Mouse (Mus musculus): ENCODE data around the gene Gm11627. TPM values are rescaled to one million over a fixed set of nuclear protein-coding genes. Genes with fewer than 3 reads are reported as not detected.
"Not testable (repeated sequence)": the region's sequence is repeated elsewhere in the genome, so short reads cannot be mapped to it uniquely, and the experiment has no call there.

The Gm11627 gene
- total RNA-seq (2015) (not detected in 2 replicates), total RNA-seq (2017) (not detected in 2 replicates)

DNA sequence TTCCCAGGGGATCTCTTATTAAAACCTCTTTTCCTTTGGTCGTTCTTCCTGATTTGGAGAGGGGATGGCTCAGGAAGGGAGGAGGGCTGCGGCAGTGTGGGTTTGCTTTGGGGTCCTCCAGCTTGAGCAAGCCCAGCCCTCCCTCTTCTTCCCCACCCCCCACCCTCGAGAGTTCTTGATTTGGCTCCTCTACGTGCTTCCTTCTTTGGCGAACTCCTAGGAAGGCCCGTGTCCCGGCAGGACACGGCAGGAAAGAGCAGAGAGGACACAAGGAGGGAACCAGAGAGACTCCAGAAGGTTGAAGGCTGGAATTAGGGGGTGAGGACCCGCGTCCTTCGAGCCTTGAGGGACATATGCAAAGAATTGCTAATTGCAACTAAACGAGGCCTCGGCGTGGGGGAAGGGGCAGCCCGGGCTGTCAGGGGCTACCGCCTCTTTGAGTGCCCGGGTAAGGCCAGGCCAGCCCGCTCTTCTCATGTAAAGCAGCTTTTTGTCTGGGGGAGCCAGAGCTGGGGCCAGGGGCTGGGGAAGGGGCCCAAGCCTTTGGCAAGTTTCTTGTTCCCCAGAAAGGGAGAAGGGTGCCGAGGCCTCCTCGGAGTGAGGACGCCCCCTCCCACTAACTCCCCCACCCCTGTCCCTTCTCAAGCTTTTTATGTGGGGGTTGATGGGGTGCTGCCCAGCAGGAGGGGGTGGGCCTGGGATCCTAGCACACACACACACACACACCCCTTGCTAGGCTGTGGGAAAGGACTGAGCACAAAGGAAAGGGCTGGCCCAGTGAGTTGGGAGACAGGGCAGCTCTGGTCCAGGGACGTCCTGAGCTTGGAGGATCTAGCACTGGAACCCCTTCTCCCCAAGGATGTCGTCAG, at the start of gene Gm11627:
Gene Gm11627 (minus strand): TSS at position 297 of the 869 bp plus-strand sequence.
- ATAC-seq (ENCODE audit: poor library complexity, severe bottlenecking): no peak

GRCm38 (mm10) chr11:102628529-102628928, 49.3 kb upstream of the Gm11627 start:
- no peak for ATAC-seq (ENCODE audit: poor library complexity, severe bottlenecking)

DNA sequence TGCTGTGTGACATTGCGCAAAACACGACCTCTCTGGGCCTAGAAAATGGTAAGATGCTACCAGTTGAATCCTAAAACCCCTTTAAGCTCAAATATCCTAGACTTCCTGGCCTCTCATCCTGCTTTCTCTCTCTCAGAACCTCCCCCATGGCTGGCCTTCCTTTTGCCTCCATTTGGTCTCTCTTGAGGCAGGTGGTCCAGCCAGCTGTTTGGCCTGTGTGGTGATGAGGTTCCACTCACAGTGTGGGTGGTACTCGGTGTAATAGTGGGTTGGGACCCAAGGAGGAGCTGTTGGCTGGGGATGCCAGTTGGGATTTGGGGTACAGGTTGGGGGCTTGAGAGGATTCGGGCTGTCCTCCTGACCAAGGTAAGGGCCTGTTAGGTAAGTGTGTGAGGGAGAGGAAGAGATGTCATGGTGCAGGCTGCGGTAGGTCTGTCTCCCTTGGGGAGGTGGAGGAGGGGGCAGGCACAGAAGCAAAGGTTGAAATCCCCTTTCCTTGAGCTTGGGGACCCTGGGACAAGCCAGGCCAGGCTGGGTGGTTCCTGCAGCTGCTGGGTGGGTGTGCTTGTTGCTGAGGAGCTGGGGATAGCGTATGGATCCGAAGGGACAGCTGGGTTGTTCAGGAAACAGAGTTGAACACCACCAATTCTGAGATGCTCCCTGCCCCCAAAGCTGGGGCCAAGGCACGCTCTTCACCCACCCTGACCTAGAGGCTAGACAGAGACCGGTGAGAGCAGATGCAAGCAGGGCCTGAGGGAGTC, 48.1 kb upstream of the Gm11627 start:
- ATAC-seq (ENCODE audit: poor library complexity, severe bottlenecking): no peak

- ATAC-seq (ENCODE audit: poor library complexity, severe bottlenecking): no peak
Observed at GRCm38 (mm10) chr11:102624888-102625407, 45.7 kb upstream of the Gm11627 start.

- peak; percentile 45; the same call in 1 of the 2 replicates for ATAC-seq (ENCODE audit: poor library complexity, severe bottlenecking)
Observed at GRCm38 (mm10) chr11:102623876-102624789, 44.9 kb upstream of the Gm11627 start.

GRCm38 (mm10) chr11:102619449-102619848, 40.2 kb upstream of the Gm11627 start:
- no peak for ATAC-seq (ENCODE audit: poor library complexity, severe bottlenecking)

GRCm38 (mm10) chr11:102611317-102611705, 32.0 kb upstream of the Gm11627 start:
- no peak for ATAC-seq (ENCODE audit: poor library complexity, severe bottlenecking)

- ATAC-seq (ENCODE audit: poor library complexity, severe bottlenecking): no peak
Observed at GRCm38 (mm10) chr11:102610675-102611316, 31.5 kb upstream of the Gm11627 start.

GRCm38 (mm10) chr11:102610260-102610659, 31.0 kb upstream of the Gm11627 start:
- ATAC-seq (ENCODE audit: poor library complexity, severe bottlenecking): no peak

- no peak for ATAC-seq (ENCODE audit: poor library complexity, severe bottlenecking)
Observed at GRCm38 (mm10) chr11:102609483-102609882, 30.2 kb upstream of the Gm11627 start.

DNA sequence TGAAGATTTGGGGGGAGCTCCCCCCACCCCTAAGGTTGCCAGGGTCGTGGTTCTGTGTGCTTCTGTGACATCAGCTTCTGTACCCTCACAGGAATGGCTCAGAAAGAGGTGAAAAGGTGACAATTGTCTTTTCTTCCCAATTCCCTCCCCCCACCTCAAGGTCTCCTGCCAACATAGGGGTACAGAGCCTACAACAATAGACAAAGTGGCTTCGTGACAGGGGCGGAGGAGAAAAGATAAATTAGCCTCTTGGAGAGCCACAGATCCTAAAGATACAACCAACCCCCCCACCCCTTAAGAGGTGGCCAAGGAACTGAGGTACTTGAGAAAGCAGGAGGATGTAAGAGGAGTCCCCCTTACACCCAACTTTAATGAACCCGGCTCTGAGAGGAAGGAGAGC, 29.4 kb upstream of the Gm11627 start:
- ATAC-seq (ENCODE audit: poor library complexity, severe bottlenecking): no peak

GRCm38 (mm10) chr11:102607686-102608548, 28.7 kb upstream of the Gm11627 start:
- ATAC-seq (ENCODE audit: poor library complexity, severe bottlenecking): no peak

DNA sequence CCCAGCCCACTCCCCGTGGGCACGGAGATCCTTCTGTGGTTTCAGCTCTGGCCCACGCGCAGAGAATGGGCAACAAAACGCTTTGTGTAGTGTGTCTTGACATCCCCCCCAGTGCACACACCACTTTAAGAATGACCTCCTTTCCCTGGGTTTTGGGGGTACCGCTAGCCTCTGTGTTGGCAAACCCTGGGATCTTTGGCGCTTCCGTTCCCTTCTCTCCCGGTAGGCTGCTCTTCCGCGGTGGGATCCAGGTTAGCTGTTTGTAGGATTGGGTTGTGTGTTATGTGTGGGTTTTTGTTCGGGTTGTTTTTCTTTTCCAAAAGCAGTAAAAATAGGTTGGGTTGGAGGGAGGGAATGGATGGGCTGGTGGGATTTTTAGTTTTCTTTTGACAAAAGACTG, 27.9 kb upstream of the Gm11627 start:
- ATAC-seq (ENCODE audit: poor library complexity, severe bottlenecking): not testable (repeated sequence)

- no peak for ATAC-seq (ENCODE audit: poor library complexity, severe bottlenecking)
Observed at GRCm38 (mm10) chr11:102606751-102607171, 27.5 kb upstream of the Gm11627 start.

GRCm38 (mm10) chr11:102605553-102606416, 26.5 kb upstream of the Gm11627 start:
- ATAC-seq (ENCODE audit: poor library complexity, severe bottlenecking): no peak

DNA sequence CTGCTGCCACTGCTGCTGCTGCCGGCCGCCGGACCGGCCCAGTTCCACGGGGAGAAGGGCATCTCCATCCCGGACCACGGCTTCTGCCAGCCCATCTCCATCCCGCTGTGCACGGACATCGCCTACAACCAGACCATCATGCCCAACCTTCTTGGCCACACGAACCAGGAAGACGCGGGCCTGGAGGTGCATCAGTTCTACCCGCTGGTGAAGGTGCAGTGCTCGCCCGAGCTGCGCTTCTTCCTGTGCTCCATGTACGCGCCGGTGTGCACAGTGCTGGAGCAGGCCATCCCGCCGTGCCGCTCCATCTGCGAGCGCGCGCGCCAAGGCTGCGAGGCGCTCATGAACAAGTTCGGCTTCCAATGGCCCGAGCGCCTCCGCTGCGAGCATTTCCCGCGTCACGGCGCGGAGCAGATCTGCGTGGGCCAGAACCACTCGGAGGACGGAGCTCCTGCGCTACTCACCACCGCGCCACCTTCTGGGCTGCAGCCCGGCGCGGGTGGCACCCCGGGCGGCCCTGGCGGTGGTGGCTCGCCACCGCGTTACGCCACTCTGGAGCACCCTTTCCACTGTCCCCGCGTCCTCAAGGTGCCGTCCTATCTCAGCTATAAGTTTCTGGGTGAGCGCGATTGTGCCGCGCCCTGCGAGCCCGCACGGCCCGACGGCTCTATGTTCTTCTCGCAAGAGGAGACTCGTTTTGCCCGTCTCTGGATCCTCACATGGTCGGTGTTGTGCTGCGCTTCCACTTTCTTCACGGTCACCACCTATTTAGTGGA, 25.7 kb upstream of the Gm11627 start:
- peak; percentile 37; the same call in 1 of the 2 replicates for ATAC-seq (ENCODE audit: poor library complexity, severe bottlenecking)

DNA sequence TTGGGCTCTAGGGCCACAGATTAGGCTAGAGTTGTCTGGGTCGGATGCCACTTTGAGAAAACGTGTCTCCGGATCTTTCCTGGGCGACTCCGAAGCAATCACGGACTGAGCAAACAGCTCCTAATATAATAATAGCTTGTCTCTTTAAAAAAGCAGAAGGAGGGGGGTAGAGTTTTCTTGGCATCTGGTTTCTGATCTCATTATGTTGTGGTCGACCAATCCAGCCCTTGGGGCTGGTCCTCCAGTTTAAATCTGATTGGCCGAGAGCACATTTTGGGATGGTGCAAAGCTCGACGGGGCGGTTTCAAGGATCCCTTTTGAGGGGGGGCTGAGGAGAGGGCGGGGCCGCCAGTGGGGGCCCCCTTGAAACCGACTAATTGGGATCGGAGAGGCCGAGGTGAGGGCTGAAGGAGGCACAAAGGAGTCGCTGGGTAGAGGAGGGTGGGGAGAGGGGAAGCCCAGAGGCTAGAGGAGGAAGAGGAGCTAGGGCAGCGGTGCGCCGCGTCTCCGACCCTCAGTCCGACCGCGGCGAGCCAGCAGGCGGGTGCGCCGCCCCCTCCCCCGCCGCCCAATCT, 24.8 kb upstream of the Gm11627 start, which contains the start of gene Fzd2:
Gene Fzd2 (plus strand): TSS at position 387 of the 575 bp plus-strand sequence.
- peak; percentile 77 for ATAC-seq (ENCODE audit: poor library complexity, severe bottlenecking)
